Mouse (Mus musculus): ENCODE measurements at regions not wholly inside any gene's neighbourhood (a gene's known extent, or its start where the extent isn't known, plus 50 kb on each side); places are given as distances from the start of the nearest gene placed in this dataset.

- no peak overlapping the region for H3K27ac ChIP-seq
- H3K4me2 ChIP-seq (replicated peaks): peak overlapping the region; percentile 89
- H3K9ac ChIP-seq: no peak overlapping the region
- ATAC-seq (ENCODE audit: low FRiP score): no peak
- peak overlapping the region; percentile 65 for H3K4me3 ChIP-seq (replicated peaks; ENCODE audit: low read length)
- DNase-seq (ENCODE audit: low spot score): no peak
- H3K4me1 ChIP-seq (replicated peaks; ENCODE audit: control insufficient read depth, insufficient read depth, low read length): no peaks in the 10 kb centered on the region
- no peaks in the 10 kb centered on the region for H3K9me3 ChIP-seq (ENCODE audit: control insufficient read depth, low read length)
- H3K27me3 ChIP-seq (ENCODE audit: control insufficient read depth, insufficient read depth, low read length): peaks cover 47% of the 10 kb centered on the region
- WGBS: 66% methylated on average over 4 of the region's 4 CpGs
- no peaks in the 10 kb centered on the region for H3K36me3 ChIP-seq (replicated peaks; ENCODE audit: control insufficient read depth, insufficient read depth)
Measured at GRCm38 (mm10) chr4:88939397-88939796, 59.4 kb upstream of the Ifne start.

GRCm38 (mm10) chr4:88938712-88939032 lies 58.7 kb upstream of the Ifne start:
- H3K27me3 ChIP-seq (ENCODE audit: control insufficient read depth, insufficient read depth, low read length): peaks cover 47% of the 10 kb centered on the region
- H3K9me3 ChIP-seq (ENCODE audit: control insufficient read depth, low read length): no peaks in the 10 kb centered on the region
- ATAC-seq (ENCODE audit: low FRiP score) (no peak; the same call in 1 of the 2 replicates), DNase-seq (ENCODE audit: low spot score) (peak; percentile 63)
- H3K36me3 ChIP-seq (replicated peaks; ENCODE audit: control insufficient read depth, insufficient read depth): no peaks in the 10 kb centered on the region
- H3K27ac ChIP-seq: peak overlapping the region; percentile 82
- H3K4me3 ChIP-seq (replicated peaks; ENCODE audit: low read length): peak overlapping the region; percentile 65
- H3K4me1 ChIP-seq (replicated peaks; ENCODE audit: control insufficient read depth, insufficient read depth, low read length): no peaks in the 10 kb centered on the region
- peak overlapping the region; percentile 87 for H3K9ac ChIP-seq
- H3K4me2 ChIP-seq (replicated peaks): peak overlapping the region; percentile 89
- WGBS: 4% methylated on average over 11 of the region's 11 CpGs

- Histone ChIP-seq H3K4me3 (replicated peaks; ENCODE audit: low read length) (peak overlapping the region; percentile 65), H3K9ac (peak overlapping the region; percentile 87), H3K27ac (peak overlapping the region; percentile 82), H3K27me3 (ENCODE audit: control insufficient read depth, insufficient read depth, low read length) (peaks cover 47% of the 10 kb centered on the region), H3K9me3 (ENCODE audit: control insufficient read depth, low read length) (no peaks in the 10 kb centered on the region), H3K36me3 (replicated peaks; ENCODE audit: control insufficient read depth, insufficient read depth) (no peaks in the 10 kb centered on the region), H3K4me2 (replicated peaks) (peak overlapping the region; percentile 89), H3K4me1 (replicated peaks; ENCODE audit: control insufficient read depth, insufficient read depth, low read length) (no peaks in the 10 kb centered on the region)
- peak; percentile 95 for ATAC-seq (ENCODE audit: low FRiP score)
- under 1% methylated on average over 98 of the region's 104 CpGs for WGBS
- peak; percentile 67 for DNase-seq (ENCODE audit: low spot score)
Measured at GRCm38 (mm10) chr4:88937866-88938711, 58.1 kb upstream of the Ifne start.

GRCm38 (mm10) chr4:88936976-88937375 lies 57.0 kb upstream of the Ifne start:
- H3K27ac ChIP-seq: no peak overlapping the region
- no peak overlapping the region for H3K4me3 ChIP-seq (replicated peaks; ENCODE audit: low read length)
- WGBS: 73% methylated on average over 6 of the region's 6 CpGs
- H3K4me2 ChIP-seq (replicated peaks): no peak overlapping the region
- no peaks in the 10 kb centered on the region for H3K9me3 ChIP-seq (ENCODE audit: control insufficient read depth, low read length)
- H3K36me3 ChIP-seq (replicated peaks; ENCODE audit: control insufficient read depth, insufficient read depth): no peaks in the 10 kb centered on the region
- no peak overlapping the region for H3K9ac ChIP-seq
- ATAC-seq (ENCODE audit: low FRiP score): no peak
- H3K27me3 ChIP-seq (ENCODE audit: control insufficient read depth, insufficient read depth, low read length): peaks cover 46% of the 10 kb centered on the region
- no peak for DNase-seq (ENCODE audit: low spot score)
- H3K4me1 ChIP-seq (replicated peaks; ENCODE audit: control insufficient read depth, insufficient read depth, low read length): no peaks in the 10 kb centered on the region

- Histone ChIP-seq H3K36me3 (replicated peaks; ENCODE audit: control insufficient read depth, insufficient read depth) (no peaks in the 10 kb centered on the region), H3K4me2 (replicated peaks) (no peak overlapping the region), H3K27ac (no peak overlapping the region), H3K4me1 (replicated peaks; ENCODE audit: control insufficient read depth, insufficient read depth, low read length) (no peaks in the 10 kb centered on the region), H3K4me3 (replicated peaks; ENCODE audit: low read length) (no peak overlapping the region), H3K9ac (no peak overlapping the region), H3K27me3 (ENCODE audit: control insufficient read depth, insufficient read depth, low read length) (peaks cover 41% of the 10 kb centered on the region), H3K9me3 (ENCODE audit: control insufficient read depth, low read length) (no peaks in the 10 kb centered on the region)
- ATAC-seq (ENCODE audit: low FRiP score) (no peak), DNase-seq (ENCODE audit: low spot score) (no peak)
- WGBS: 89% methylated on average over 2 of the region's 2 CpGs
Measured at GRCm38 (mm10) chr4:88935901-88936300, 55.9 kb upstream of the Ifne start.

- ATAC-seq (ENCODE audit: low FRiP score) (no peak), DNase-seq (ENCODE audit: low spot score) (no peak)
- no peak overlapping the region for H3K9ac ChIP-seq
- H3K4me1 ChIP-seq (replicated peaks; ENCODE audit: control insufficient read depth, insufficient read depth, low read length): no peaks in the 10 kb centered on the region
- H3K4me2 ChIP-seq (replicated peaks): no peak overlapping the region
- H3K27ac ChIP-seq: no peak overlapping the region
- peaks cover 41% of the 10 kb centered on the region for H3K27me3 ChIP-seq (ENCODE audit: control insufficient read depth, insufficient read depth, low read length)
- H3K36me3 ChIP-seq (replicated peaks; ENCODE audit: control insufficient read depth, insufficient read depth): no peaks in the 10 kb centered on the region
- H3K9me3 ChIP-seq (ENCODE audit: control insufficient read depth, low read length): no peaks in the 10 kb centered on the region
- no peak overlapping the region for H3K4me3 ChIP-seq (replicated peaks; ENCODE audit: low read length)
- WGBS: 77% methylated on average over 7 of the region's 7 CpGs
Measured at GRCm38 (mm10) chr4:88935316-88935715, 55.3 kb upstream of the Ifne start.

GRCm38 (mm10) chr4:88934266-88935025 lies 54.4 kb upstream of the Ifne start:
- Histone ChIP-seq H3K4me2 (replicated peaks) (no peak overlapping the region), H3K36me3 (replicated peaks; ENCODE audit: control insufficient read depth, insufficient read depth) (no peaks in the 10 kb centered on the region), H3K9ac (no peak overlapping the region)

GRCm38 (mm10) chr4:88931217-88931616 lies 51.2 kb upstream of the Ifne start:
- H3K4me3 ChIP-seq (replicated peaks; ENCODE audit: low read length): no peak overlapping the region
- peaks cover 14% of the 10 kb centered on the region for H3K27me3 ChIP-seq (ENCODE audit: control insufficient read depth, insufficient read depth, low read length)
- H3K9ac ChIP-seq: no peak overlapping the region
- no peak overlapping the region for H3K4me2 ChIP-seq (replicated peaks)
- H3K4me1 ChIP-seq (replicated peaks; ENCODE audit: control insufficient read depth, insufficient read depth, low read length): no peaks in the 10 kb centered on the region
- H3K36me3 ChIP-seq (replicated peaks; ENCODE audit: control insufficient read depth, insufficient read depth): no peaks in the 10 kb centered on the region
- H3K9me3 ChIP-seq (ENCODE audit: control insufficient read depth, low read length): no peaks in the 10 kb centered on the region
- ATAC-seq (ENCODE audit: low FRiP score) (no peak), DNase-seq (ENCODE audit: low spot score) (no peak)
- WGBS: 94% methylated on average over 9 of the region's 9 CpGs
- no peak overlapping the region for H3K27ac ChIP-seq

More at GRCm38 (mm10) chr4:88934266-88935025, 54.4 kb upstream of the Ifne start:
- Histone ChIP-seq H3K9me3 (ENCODE audit: control insufficient read depth, low read length) (no peaks in the 10 kb centered on the region), H3K4me1 (replicated peaks; ENCODE audit: control insufficient read depth, insufficient read depth, low read length) (no peaks in the 10 kb centered on the region), H3K4me3 (replicated peaks; ENCODE audit: low read length) (no peak overlapping the region), H3K27me3 (ENCODE audit: control insufficient read depth, insufficient read depth, low read length) (peaks cover 36% of the 10 kb centered on the region), H3K27ac (no peak overlapping the region)
- ATAC-seq (ENCODE audit: low FRiP score): no peak
- DNase-seq (ENCODE audit: low spot score): no peak
- 85% methylated on average over 8 of the region's 8 CpGs for WGBS

All from hindbrain, embryonic 14.5 days (tissue).